Mouse (Mus musculus): ENCODE measurements at regions not wholly inside any gene's neighbourhood (a gene's known extent, or its start where the extent isn't known, plus 50 kb on each side); places are given as distances from the start of the nearest gene placed in this dataset.

DNA sequence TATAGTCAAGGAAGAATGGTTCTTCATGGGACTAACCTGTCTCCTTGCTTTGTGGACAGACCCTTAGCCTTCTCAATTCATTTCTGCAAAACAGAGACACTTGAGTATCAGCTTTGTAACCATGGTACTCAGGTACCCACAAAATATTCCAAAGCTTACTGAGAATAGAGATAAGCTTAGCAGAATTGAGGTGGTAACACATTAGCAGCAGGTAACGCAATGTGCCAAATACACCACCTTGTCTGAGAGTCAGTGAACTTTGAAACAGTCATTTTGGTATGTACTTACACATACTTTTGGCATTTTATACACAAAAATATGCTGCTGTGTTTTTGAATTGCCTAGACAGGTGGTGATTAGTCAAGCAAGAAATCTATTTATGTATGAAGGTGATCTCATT, 69.8 kb upstream of the Slc6a14 start:
- DNase-seq = no peak

DNA sequence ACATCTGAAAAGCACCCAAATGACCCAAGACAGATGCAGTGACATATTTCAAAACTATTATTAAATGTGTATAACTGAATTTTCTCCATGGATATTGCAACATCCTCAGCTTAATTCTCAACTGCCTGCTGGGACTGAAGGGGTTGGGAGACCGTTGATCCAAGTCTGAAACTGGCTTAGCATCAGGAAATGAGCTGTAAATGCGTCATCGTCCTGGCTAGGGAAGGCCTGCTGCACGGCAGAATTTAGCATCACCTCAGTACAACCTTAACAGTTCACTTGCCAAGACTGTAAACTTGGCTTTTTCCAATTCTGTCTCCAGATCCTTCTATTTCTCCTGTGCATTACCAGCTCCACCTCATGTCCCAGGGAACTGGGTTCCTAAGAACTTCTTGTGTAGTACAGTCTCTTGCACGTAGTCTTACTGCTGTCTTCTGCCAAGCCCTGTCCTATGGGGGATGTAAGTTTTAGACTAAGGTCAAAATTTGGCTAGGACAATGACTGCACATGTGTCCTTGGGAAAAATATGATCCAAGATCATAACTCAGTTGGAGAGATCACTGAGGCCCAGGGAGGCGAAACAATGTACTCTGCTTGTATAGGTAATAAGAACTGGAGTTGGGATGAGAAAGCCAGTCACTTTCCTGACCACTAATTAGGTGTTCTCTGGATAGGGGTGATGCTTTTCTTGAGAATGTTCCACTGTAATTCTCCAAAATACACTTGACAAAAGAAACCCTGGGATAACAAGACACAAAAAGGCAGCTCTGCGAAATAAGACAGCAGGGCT, 63.0 kb upstream of the Slc6a14 start:
- DNase-seq = peak in 1 of 2 experiments; percentile 1
